Mouse (Mus musculus): ENCODE measurements around the gene Ubac2.

GRCm38 (mm10) chr14:122047784-122048183 lies 169.4 kb downstream of the Ubac2 start:
- TF ChIP-seq CTCF (IDR thresholded peaks at IDR 0.05) (no peak), EP300 (IDR thresholded peaks at IDR 0.05) (no peak)

All from lung, postnatal 0 days (tissue).